Mouse (Mus musculus) urinary bladder, postnatal 10 days (tissue): ENCODE results near the gene Aprt.
"Not testable (repeated sequence)": the region's sequence is repeated elsewhere in the genome, so short reads cannot be mapped to it uniquely, and the experiment has no call there.

Experiments used
- DNase-seq: peaks from one replicate; pipeline ENCODE4 v3.0.0; 2022; ENCODE audit warnings: low spot score

Gene Aprt

DNA sequence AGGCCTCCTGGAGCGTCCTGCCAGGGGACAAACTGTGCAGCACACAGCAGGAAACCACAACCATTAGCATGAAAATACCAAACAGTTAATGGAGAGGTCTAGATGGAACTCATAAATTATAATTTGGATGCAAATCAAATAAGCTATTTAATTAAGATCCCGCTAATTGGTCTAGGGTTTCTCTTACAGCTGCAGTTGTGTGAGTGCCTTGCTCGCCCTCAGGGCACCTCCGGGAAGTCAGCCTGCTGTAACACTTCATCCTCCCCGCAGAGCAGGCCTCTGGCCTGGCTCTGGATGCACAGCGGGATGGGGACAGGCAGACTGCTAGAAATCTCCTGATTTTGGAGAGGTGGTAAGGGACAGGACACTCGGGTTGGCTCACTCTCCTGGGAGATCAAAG is 9.5 kb upstream of the Aprt start:
- DNase-seq = no peak

DNA sequence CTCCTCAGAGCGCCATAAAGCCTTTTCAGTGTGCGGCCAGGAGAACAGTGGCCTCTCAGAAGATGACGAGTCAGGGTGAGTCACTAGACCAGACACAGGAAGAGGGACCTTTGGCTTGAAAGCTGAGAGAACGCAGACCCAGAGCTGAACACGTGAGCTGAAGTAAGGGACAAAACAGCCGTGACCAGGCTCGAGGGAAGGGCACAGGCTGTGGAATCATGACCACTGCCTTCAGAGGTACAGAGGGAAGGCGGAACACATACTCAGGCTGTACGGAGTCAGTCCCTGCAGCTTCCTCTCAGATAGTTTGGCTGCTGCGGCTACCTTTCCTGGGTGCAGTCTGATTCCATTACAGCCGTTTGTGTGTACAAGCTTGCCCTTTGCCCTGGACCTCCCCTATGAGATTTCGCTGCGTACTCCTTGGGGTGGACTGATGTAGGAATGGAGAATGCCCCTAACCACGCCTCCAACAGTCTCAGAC is 8.7 kb upstream of the Aprt start:
- DNase-seq = no peak

DNA sequence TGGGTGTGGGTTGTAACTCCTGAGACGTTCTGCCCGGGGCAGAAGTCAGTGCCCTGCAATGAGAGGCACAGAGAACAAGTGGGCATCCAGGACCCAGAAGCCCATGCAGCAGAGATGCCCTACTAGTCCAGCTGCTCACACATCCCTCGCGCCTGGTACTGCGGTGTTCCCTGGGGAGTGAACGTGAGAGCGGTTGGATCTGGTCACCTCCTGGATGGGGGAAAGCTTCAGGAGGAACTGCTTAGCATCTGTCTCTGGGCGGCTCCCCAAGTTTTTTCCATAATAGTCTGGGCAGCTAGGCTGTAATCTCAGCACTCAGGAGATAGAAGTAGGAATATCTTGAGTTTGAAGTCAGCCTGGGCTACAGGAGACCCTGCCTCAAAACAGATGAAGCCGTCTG is 8.3 kb upstream of the Aprt start:
- DNase-seq = no peak

DNA sequence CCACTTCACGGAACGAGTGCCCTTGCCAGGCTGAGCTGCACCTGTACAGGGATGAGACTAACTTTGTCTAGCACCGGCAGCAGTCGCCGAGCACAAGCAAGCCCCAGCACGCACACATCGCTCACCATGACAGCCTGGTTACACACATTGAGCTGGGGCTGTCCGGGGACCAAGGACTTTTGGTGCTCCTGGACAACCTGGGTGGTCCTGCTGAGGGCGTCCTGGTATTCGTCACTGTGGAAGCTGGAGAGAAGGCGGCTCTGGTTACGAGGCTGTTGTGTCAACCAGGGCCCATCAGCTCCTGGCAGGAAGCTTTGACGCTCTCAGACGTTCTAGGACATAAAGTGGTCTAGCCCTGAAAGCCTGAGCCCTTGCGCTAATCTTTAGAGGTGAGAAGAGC is 4.2 kb upstream of the Aprt start:
- DNase-seq = no peak

DNA sequence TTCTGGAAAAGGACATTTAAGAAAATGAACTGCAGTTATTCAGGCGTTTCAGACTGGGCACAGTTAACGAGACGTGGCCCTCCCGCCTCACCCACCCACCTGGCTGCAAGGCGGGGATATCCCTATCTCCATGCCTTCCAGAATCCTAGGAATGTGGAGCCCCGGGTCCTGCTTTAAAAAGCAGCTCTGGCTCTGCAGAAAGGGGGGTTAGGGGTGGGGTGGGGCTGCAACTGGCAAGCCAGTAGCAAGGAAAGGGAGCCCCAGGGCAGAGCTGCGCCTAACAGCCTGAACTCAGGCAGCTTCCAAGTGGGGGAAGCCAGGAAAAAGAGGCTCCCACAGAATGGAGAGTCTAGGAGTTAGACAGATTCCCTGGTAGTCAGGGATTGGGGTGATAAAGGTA is 2.5 kb upstream of the Aprt start:
- DNase-seq = no peak

DNA sequence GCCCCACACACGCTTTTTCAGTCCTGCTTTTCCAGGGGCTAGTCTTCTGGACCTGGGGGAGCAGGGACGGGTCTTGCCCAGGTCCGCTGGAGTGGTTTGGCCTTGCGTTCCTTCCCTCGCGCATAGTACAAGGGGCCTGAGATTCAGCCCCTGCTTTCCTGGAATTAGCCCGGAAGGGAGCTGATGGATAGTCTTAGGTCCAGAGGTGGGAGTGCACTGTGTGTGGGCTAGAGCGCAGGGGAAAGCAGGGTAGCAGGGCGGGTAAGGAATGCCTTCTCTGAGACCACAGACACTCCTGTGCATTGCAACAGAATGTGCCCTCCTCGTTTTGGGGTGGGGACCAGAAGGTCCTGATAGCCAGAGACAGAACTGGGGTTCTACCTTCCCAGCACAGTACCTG is 407 bp upstream of the Aprt start:
- DNase-seq = no peak

DNA sequence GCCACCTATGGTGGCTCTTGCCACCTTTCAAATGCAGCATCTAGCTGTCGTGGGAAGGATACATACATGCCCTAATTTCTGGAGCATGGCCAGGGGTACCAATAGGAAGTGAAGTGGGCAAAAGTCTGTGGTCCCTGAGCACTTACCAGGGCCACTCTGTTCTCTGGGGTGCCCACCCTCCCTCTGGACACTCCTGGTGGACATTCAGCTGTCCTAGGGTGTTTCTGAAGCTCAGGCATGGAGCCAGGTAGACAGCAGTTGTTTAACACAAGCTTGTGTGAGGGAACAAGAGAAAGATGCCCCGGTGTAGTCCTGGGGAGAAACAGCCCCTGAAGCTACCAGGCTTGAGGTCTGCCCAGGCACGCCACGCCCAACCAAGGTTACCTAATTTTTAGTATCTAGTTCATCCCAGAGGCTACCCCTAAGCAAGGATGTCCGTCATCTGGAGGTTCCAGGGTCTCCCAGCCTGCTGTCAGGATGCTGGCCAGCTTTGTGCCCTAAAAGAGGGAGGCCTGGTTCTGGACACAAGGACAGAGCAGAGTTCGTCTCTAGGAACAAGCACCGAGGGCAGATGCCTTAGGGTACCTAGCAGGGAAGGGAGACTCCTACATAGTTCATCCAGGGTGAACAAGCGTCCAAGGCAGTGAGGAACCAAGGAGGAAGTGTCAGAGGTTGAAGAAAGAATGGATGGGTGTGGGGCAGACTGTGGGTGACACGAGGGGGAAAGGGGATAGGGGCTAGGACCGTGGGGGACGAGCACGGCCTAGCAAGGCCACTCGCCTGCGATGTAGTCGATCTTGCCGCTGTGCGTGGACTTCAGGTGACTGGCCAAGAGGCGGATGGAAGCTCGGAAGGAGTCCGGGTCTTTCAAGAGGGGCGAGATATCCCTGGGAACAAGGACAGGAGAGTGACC is 718 bp downstream of the Aprt start:
- no peak for DNase-seq

DNA sequence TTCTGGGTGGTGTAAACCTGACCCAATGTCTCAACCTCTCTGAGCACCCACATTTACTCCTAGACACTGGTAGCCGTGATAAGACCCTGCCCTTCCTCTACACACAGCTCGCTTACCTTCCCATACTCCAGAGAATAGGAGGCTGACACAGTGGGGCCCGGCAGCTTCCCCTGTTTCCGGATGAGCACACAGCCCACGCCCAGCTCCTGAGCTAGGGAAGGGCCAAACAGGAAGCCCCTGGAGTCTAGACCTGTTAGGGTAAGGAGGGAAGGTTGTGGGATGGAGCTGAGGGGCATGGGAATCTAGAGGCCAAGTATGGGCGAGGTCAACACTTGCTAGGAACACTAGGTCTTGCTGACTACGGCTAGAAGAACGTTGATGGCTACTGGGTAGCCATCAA is 1.4 kb downstream of the Aprt start:
- no peak for DNase-seq

DNA sequence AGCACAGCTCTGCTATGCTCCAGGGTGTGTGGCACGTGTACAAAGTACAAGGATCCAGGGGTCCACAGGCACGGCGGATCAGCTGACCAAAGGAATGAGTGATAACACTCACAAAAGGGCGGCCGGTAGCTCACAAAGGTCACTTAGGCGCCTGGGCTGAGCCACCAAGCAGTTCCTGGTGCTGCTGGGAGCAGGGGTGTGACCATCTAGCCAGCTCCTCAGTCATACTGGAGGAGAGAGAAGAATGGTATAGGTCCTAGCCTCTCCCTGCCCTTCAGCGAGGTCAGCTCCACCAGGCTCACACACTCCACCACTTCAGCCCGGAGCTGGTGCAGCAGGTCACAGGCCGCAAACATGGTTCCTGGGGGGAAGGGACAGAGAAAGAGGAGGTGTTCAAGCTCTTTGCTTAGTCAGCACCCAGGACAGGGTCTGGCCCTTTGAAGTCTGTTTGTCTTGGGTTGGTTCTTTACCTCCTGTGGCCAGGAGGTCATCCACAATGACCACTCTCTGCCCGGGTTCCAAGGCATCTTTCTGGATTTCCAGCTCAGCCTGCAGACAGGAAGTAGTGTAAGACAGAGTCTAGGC is 1.9 kb downstream of the Aprt start:
- no peak for DNase-seq

DNA sequence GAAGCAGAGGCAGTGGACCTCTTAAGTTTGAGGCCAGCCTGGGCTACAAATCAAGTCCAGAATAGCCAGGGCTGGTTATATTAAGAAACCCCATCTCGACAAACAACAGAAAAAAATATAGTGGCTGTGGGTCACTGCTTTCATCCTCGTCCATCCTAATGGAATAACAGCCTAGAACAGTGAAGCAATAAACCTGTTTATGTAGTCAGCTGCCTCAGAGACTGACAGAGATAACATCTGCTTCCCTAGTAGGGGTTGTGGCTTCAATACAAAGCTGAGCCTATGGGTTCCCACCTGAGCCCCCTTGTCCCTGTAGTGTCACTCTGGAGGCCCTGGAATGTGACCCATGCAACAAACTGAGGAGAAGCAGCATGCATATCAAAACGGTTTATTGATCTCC is 2.4 kb downstream of the Aprt start:
- DNase-seq = no peak

DNA sequence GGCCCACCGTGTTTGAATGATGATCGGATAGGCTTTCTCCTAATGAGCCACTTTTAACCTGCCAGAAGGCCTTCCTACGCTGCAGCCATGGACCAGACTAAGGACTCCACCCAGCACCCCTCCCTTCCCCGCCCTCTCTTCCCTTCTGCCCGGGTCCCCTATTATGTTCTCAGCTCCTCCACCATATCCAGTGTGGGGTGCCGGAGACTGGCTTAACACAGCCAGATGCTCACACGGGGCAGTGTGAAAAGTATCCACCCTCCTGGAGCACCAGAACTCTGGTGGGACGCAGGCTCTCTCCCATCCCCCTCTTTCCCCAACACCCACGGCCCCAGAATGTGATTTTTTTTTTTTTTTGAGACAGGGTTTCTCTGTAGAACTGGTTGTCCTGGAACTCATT is 3.1 kb downstream of the Aprt start:
- no peak for DNase-seq

DNA sequence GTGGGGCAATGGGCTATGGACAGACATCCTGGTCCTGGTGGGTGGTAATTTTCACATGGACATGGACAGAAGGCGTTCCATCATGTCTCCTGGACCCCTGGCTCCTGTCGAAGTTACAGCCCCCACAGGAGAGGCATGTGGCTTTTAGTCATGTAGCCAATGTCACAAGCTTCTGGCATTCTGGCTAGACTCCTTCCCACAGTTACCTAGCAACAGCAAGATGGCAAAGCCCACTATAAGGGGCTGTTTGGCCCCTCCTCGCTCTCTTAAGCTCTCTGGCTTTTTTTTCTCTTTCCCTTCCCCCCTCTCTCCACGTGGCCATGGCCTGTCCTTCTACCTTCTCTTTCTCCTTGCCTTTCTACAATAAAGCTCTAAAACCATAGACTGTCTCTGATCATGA is 3.5 kb downstream of the Aprt start:
- not testable (repeated sequence) for DNase-seq

DNA sequence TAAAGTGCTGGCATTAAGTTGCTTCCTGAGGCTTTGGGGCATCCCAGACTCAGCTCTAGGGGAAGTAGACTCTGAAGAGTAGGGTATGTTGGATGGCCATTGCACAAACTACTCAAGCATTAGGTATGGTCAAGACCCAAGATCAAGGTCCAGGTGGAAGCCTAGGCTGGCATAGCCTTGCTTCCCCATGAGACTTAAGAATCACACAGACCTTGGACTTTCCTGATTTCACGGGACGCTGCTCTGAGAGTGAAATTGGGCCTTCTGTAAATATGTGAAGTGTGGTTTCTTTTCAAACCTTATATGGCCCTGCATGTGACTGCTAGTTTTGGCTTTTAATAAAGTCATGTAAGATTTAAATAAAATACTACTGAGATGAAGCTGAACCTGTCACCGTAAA is 4.0 kb downstream of the Aprt start:
- DNase-seq = no peak

DNA sequence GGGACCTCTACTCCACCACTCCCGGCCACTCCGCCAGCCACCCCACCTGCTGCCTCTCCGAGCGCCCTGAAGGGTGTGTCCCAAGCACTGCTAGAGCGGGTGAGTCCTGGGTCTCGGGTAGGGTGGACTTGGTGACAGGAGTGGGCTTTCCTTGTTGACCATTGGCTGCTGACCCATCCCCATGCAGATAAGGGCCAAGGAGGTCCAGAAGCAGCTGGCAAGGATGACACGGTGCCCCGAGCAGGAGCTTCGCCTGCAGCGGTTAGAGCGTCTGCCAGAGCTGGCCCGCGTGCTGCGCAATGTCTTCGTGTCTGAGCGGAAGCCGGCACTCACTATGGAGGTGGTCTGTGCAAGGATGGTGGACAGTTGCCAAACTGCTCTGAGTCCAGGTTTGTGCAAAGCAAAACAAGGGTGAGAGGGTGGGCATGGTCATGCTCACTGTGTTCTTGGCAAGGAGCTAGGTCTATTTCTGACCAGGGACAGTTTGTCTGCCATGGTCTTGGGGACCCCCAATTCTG is 4.9 kb downstream of the Aprt start:
- DNase-seq = no peak

DNA sequence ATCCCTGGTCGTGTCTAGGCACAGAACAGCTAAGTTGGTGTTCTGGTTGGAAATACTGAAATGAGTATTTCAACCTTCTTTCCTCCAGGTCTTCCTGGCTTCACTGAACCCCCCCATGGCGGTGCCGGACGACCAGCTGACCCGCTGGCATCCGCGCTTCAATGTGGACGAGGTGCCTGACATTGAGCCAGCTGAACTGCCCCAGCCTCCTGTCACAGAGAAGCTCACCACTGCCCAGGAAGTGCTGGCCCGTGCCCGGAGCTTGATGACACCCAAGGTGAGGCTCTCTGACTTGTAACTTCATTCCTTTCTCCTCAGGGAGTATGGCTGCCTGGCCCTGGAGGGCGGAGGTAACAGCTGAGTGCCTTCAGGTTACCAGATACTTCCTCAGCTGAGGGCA is 5.6 kb downstream of the Aprt start:
- DNase-seq = no peak

DNA sequence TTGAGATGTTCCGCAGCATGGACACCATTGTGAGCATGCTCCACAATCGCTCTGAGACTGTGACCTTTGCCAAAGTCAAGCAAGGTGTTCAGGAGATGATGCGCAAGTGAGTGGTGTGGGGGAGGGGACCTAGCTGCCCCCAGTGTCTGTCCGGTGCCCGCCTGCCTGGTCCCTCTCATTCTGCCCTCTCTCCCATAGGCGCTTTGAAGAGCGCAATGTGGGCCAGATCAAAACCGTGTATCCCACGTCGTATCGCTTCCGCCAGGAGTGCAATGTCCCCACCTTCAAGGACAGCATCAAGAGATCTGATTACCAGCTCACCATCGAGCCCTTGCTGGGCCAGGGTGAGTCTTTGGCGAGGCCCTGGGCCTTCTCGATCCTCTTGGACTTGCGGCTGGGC is 6.7 kb downstream of the Aprt start:
- DNase-seq = no peak

DNA sequence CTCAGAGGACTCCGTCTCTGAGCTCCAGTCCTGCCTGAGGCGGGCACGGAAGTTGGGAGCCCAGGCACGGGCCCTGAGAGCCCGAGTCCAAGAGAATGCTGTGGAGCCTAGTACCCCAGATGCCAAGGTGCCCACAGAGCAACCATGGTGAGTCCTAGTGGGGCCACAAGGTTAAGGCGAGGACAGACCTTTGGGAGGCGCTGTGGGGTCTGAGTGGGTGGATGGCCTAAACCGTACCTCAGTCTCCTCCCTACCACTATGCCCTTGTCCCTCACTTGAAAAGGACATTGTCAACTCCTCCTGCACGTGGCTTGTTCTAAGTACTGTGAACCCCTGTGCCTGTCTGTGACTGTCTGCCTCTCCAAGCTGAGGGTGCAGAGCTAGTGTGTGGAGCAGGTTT is 7.4 kb downstream of the Aprt start:
- no peak for DNase-seq

DNA sequence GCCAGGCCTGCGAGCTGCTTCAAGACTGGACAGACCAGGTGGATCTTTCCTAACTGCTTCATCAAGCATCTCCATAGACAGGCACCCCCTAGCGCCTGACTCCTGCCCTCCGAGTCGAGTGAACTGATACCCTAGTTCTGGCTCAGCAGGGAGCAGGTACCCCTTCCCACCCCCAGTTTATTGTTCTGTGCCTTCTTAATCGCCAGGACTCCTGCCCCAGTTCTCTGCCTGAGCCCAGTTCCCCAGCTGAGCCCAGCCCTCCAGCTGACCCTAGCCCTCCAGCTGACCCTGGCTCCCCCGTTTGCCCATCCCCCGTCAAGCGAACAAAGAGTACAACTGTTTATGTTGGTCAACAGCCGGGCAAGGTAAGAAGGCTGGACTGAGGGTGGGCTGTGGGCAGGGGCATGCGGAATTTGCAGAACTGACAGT is 7.8 kb downstream of the Aprt start:
- no peak for DNase-seq

DNA sequence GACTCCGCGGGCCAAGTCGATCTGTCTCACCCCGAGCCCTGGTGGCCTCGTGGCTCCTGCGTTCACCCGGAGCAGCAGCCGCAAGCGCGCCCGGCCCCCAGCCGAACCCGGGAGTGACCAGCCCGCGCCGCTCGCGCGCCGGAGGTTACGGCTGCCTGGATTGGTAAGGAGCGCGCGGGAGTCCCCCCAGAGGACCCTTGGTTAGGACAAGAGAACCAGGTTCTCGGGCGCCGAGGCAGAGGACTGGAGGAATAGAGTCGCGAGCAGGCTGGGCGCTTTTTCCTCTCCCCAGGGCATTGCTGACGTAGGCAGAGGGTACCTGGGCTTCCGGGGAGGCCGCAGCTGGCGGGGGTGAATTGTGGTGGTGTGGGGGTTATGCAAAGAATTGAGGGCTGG is 8.6 kb downstream of the Aprt start:
- no peak for DNase-seq

DNA sequence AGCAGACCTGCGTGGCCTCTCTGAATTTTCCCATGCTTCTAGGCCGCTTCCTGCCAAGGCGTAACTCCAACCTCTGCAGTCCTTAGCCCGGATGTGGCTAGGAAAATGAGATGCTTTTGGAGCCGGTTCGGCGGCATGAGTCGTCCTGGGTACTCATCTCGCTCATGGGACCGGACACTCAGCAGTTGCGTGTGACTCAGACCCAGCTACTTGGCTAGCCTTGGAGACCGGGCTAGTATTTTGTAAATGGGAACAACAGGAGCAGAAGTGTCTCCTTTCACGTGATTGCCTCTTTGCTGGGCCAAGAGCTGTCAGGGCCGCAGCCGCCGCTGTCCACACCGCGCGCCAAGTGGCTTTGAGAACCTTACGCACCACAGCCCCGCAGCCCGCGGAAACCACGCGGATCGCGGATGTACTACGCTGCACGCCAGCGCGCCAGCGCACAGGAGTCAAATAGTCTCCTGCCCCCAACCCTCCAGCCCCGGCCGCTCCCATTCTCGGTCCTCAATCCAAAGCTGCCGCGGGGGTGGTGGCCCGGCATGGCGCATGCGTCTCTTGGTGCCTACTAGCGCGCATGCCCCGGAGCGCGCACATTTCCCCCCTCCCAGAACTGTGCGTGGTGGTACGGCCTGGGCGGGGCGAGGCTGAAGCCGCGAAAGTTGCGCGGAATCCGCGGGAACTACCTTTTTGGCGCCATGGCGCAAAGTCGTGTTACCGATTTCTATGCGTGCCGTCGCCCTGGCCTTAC is 9.2 kb downstream of the Aprt start, which contains the start of gene Cdt1:
TSS of gene Cdt1 (plus strand) at position 655 of the 748 bp plus-strand sequence.
- DNase-seq = peak; percentile 86

DNA sequence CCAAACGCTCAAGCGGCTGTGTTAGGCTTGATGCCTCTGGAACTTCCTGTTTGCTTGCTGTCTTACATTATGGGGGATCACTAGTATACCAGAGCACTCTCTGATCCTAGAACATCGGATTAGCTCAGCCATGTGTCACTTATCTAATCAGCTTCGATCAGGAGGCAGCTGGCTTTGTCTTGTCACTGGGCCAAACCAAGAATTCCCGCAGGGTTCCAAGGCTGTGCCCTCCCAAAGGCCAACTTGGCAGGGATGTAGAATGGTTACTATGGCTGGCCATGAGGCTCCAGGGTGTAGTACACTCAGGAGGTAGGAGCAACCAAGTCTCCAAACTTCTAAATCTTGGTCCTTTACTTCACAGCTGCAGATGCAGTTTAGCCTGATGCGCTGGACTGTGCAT is 9.9 kb downstream of the Aprt start:
- no peak for DNase-seq
